25 mouse cellular contexts compared by ENCODE assay signal in genomic region chr9:80941424-80941823, GRCm38 (mm10).
DNase-seq lines count a peak whose midpoint lies in the region; ATAC-seq and TF ChIP-seq lines count a peak whose summit lies in the region.
"Had no signal": no experiment of that assay in that cellular context is flagged by ENCODE, and none has a peak within 500 bp of the region (broad histone marks: within the 10 kb centered on the region; RNA-seq: fewer than 3 reads in every experiment).

No protein-coding gene starts in this region.

- TF ChIP-seq CTCF in kidney, adult 2 months (conservative IDR thresholded peaks at IDR 0.05; ENCODE audit: insufficient read depth, insufficient read length, low read depth, low read length) = no peak
- TF ChIP-seq CTCF in CH12.LX (conservative IDR thresholded peaks at IDR 0.05 in 1 of 2, IDR thresholded peaks at IDR 0.05 in 1 of 2; ENCODE audit: low read depth in 2 of 2, low read length in 2 of 2) = no peak

- peak; percentile 64; the same call in 1 of the 2 replicates for TF ChIP-seq EP300 in CH12.LX (IDR thresholded peaks at IDR 0.05; ENCODE audit: low read length)

- whole genome bisulfite sequencing in kidney, adult 2 months = 63% methylated on average over 2 of the region's 2 CpGs
- 82% methylated on average over 2 of the region's 2 CpGs for WGBS in hindbrain, embryonic 14.5 days

- no peak for TF ChIP-seq POLR2A in kidney, adult 2 months (IDR thresholded peaks at IDR 0.05; ENCODE audit: low read depth, low read length)
- TF ChIP-seq POLR2A in CH12.LX (IDR thresholded peaks at IDR 0.05; ENCODE audit: low read depth, low read length) = no peak

- no peak overlapping the region for H3K27ac ChIP-seq in kidney, adult 2 months (ENCODE audit: insufficient read depth, low read depth, low read length)
- no peak overlapping the region for H3K27ac ChIP-seq in CH12.LX (ENCODE audit: insufficient read depth, low read depth)
- no peak overlapping the region for H3K27ac ChIP-seq in hindbrain, embryonic 14.5 days
- H3K27ac ChIP-seq: forebrain, embryonic 10.5 days; forebrain, embryonic 13.5 days; hindbrain, embryonic 13.5 days; hindbrain, postnatal 0 days had no signal

- ATAC-seq in megakaryocyte, adult 5-6 weeks (ENCODE audit: poor library complexity, severe bottlenecking) = peak; percentile 33; the same call in 1 of the 2 replicates
- ATAC-seq in hindbrain, embryonic 14.5 days (ENCODE audit: low FRiP score) = no peak
- ATAC-seq: CD4-positive, CD25-positive, alpha-beta regulatory T cell, adult 4 months; forebrain, embryonic 13.5 days; forebrain, embryonic 16.5 days; hindbrain, postnatal 0 days; inflammation-experienced regulatory T-cells, adult 6 months; intestine, embryonic 16.5 days; Patski had no signal

- H3K36me3 ChIP-seq in kidney, adult 2 months (ENCODE audit: control insufficient read depth, insufficient read depth, low read length) = no peaks in the 10 kb centered on the region
- H3K36me3 ChIP-seq in CH12.LX (replicated peaks in 1 of 2; ENCODE audit: control insufficient read depth in 1 of 2, insufficient read depth in 1 of 2, low read length in 1 of 2) = no peaks in the 10 kb centered on the region
- no peaks in the 10 kb centered on the region for H3K36me3 ChIP-seq in hindbrain, embryonic 14.5 days (replicated peaks; ENCODE audit: control insufficient read depth, insufficient read depth)
- H3K36me3 ChIP-seq: forebrain, embryonic 10.5 days; hindbrain, embryonic 13.5 days had no signal

- no peaks in the 10 kb centered on the region for H3K79me2 ChIP-seq in CH12.LX (replicated peaks; ENCODE audit: control insufficient read depth, extremely low read depth, insufficient read depth, poor library complexity, severe bottlenecking)

- no peaks in the 10 kb centered on the region for H3K9me3 ChIP-seq in CH12.LX (replicated peaks; ENCODE audit: low read length)
- H3K9me3 ChIP-seq in hindbrain, embryonic 14.5 days (ENCODE audit: control insufficient read depth, low read length) = no peaks in the 10 kb centered on the region
- H3K9me3 ChIP-seq: forebrain, embryonic 10.5 days; forebrain, embryonic 13.5 days; hindbrain, embryonic 13.5 days had no signal

- peak; percentile 2 for DNase-seq in kidney, adult 2 months
- DNase-seq in kidney, adult 8-10 months = no peak
- peak; percentile 53 for DNase-seq in CH12.LX (ENCODE audit: extremely low read depth)
- DNase-seq in hindbrain, embryonic 14.5 days (ENCODE audit: low spot score) = no peak
- no peak for DNase-seq in adrenal gland, postnatal 4 days (ENCODE audit: low spot score in 2 of 2)
- DNase-seq: adrenal gland, postnatal 10 days; adrenal gland, postnatal 36 days; cerebellum, adult 11 months; cerebellum, adult 2 months; cerebellum, postnatal 10 days; cerebellum, postnatal 36 days; gastrocnemius, postnatal 10 days; gastrocnemius, postnatal 36 days; heart, adult 11 months had no signal

- in situ Hi-C loops in CH12.LX (cut with MboI; ENCODE audit: low pct_ligation_motif_present, low pct_unique_long_range_greater_than_20kb, low sequenced_read_pairs) = no loop called here

- no peaks in the 10 kb centered on the region for H3K4me1 ChIP-seq in kidney, adult 2 months (ENCODE audit: control insufficient read depth, insufficient read depth, low read length)
- peaks cover 0 to 32% of the 10 kb centered on the region in 2 experiments; a peak in 2 of 4 replicates for H3K4me1 ChIP-seq in CH12.LX (ENCODE audit: control insufficient read depth in 1 of 2, insufficient read depth in 2 of 2)
- H3K4me1 ChIP-seq in hindbrain, embryonic 14.5 days (replicated peaks; ENCODE audit: control insufficient read depth, insufficient read depth, low read length) = no peaks in the 10 kb centered on the region
- H3K4me1 ChIP-seq: forebrain, embryonic 13.5 days; hindbrain, embryonic 13.5 days had no signal

- no peak overlapping the region for H3K9ac ChIP-seq in CH12.LX (ENCODE audit: insufficient read depth, low read depth)
- H3K9ac ChIP-seq in hindbrain, embryonic 14.5 days = no peak overlapping the region
- H3K9ac ChIP-seq: forebrain, embryonic 13.5 days; hindbrain, embryonic 13.5 days had no signal

- no peak overlapping the region for H3K4me2 ChIP-seq in CH12.LX (ENCODE audit: insufficient read depth, low read depth, poor library complexity, severe bottlenecking)
- H3K4me2 ChIP-seq in hindbrain, embryonic 14.5 days (replicated peaks) = no peak overlapping the region
- H3K4me2 ChIP-seq: forebrain, embryonic 13.5 days; heart, embryonic 11.5 days; hindbrain, embryonic 13.5 days had no signal

- H3K27me3 ChIP-seq in kidney, adult 2 months (replicated peaks; ENCODE audit: control insufficient read depth, insufficient read depth, low read length) = no peaks in the 10 kb centered on the region
- no peaks in the 10 kb centered on the region for H3K27me3 ChIP-seq in CH12.LX (replicated peaks)
- no peaks in the 10 kb centered on the region for H3K27me3 ChIP-seq in hindbrain, embryonic 14.5 days (ENCODE audit: control insufficient read depth, insufficient read depth, low read length)
- H3K27me3 ChIP-seq: forebrain, embryonic 13.5 days; hindbrain, embryonic 13.5 days; Patski had no signal

- no peak overlapping the region for H3K4me3 ChIP-seq in kidney, adult 2 months (ENCODE audit: insufficient read depth, low read depth, low read length)
- H3K4me3 ChIP-seq in CH12.LX (replicated peaks in 1 of 3; ENCODE audit: low read depth in 2 of 3, low read length in 2 of 3, poor library complexity in 1 of 3) = no peak overlapping the region
- no peak overlapping the region for H3K4me3 ChIP-seq in hindbrain, embryonic 14.5 days (replicated peaks; ENCODE audit: low read length)
- H3K4me3 ChIP-seq: forebrain, embryonic 10.5 days; forebrain, embryonic 13.5 days; hindbrain, embryonic 13.5 days had no signal

- dilution Hi-C loops in CH12.LX (cut with MboI; ENCODE audit: extremely low pct_ligation_motif_present, extremely low pct_unique_long_range_greater_than_20kb, low sequenced_read_pairs) = no loop called here

- no peak for TF ChIP-seq RAD21 in CH12.LX (IDR thresholded peaks at IDR 0.05; ENCODE audit: low read depth, low read length)

TF ChIP-seq in CH12.LX, 34 proteins besides CTCF, POLR2A, EP300 and RAD21:
- TF ChIP-seq MYC (IDR thresholded peaks at IDR 0.05; ENCODE audit: low read depth, low read length) (0 out of 2 replicates have a peak, but pooled peaks have one; percentile 38), MAX (IDR thresholded peaks at IDR 0.05; ENCODE audit: low read length) (no peak), IRF4 (IDR thresholded peaks at IDR 0.05; ENCODE audit: low read depth, low read length) (peak; percentile 62)

Comparison
In these comparisons a context has a peak if more than half of its experiments do, and no peak if none do; other contexts are left out.
1. DNase-seq: peak in kidney, adult 2 months (single experiment) and CH12.LX (single experiment); none in kidney, adult 8-10 months (0 of 2), hindbrain, embryonic 14.5 days (single experiment) and adrenal gland, postnatal 4 days (0 of 2).